Mouse (Mus musculus) ES-E14 (cell line): ENCODE data around the gene Adgre1. TPM values are rescaled to one million over a fixed set of nuclear protein-coding genes. Genes with fewer than 3 reads are reported as not detected.

Experiments
- DNase-seq: peaks from one replicate; pipeline ENCODE4 v3.0.0-alpha.2; 2013; ENCODE audit warnings: low read depth, low spot score
- H3K27ac ChIP-seq: 2 replicates; pipeline ENCODE4 v1.5.1; 2012; ENCODE audit warnings: low read depth, mild to moderate bottlenecking, low read length, moderate library complexity, mixed read lengths; ENCODE audit not compliant: poor library complexity, insufficient read depth, severe bottlenecking
- H3K36me3 ChIP-seq: 2 replicates; pipeline ENCODE4 v1.6.1; 2012; ENCODE audit warnings: mild to moderate bottlenecking, low read length, moderate library complexity, mixed read lengths; ENCODE audit not compliant: control insufficient read depth, poor library complexity, insufficient read depth, severe bottlenecking
- H3K4me1 ChIP-seq, 2 experiments: fragments of 150-350 bp in 1 of 2; sonication (generic) in 1 of 2; 2 replicates each; pipeline ENCODE4 v1.6.1; 2012; ENCODE audit warnings: low read length in 2 of 2, mild to moderate bottlenecking in 1 of 2, mixed read lengths in 1 of 2; ENCODE audit not compliant: control insufficient read depth in 2 of 2, insufficient read depth in 2 of 2, poor library complexity in 1 of 2
- H3K4me3 ChIP-seq, 2 experiments: fragments of 150-350 bp in 1 of 2; sonication (generic) in 1 of 2; 2 replicates each; pipeline ENCODE4 v1.5.1; 2012; ENCODE audit warnings: low read length in 2 of 2, low read depth in 1 of 2, mild to moderate bottlenecking in 1 of 2, mixed read lengths in 1 of 2; ENCODE audit not compliant: insufficient read depth in 1 of 2, poor library complexity in 1 of 2, severe bottlenecking in 1 of 2
- H3K9ac ChIP-seq: 2 replicates; pipeline ENCODE4 v1.6.1; 2012; ENCODE audit warnings: low read depth, mild to moderate bottlenecking, low read length, mixed read lengths; ENCODE audit not compliant: poor library complexity, insufficient read depth, severe bottlenecking
- H3K9me3 ChIP-seq: fragments of 150-350 bp; sonication (generic); 2 replicates; pipeline ENCODE4 v1.6.1; 2012; ENCODE audit warnings: low read depth, mild to moderate bottlenecking, low read length; ENCODE audit not compliant: control insufficient read depth, insufficient read depth
- CHD2 ChIP-seq: IDR thresholded peaks from 2 replicates; pipeline ENCODE4 v1.6.1; 2014; ENCODE audit warnings: mild to moderate bottlenecking, low read depth, low read length, inconsistent platforms
- HCFC1 ChIP-seq: IDR thresholded peaks from 2 replicates; pipeline ENCODE4 v1.6.1; 2012; ENCODE audit warnings: low read length, inconsistent platforms, borderline replicate concordance; ENCODE audit not compliant: insufficient read depth
- MAFK ChIP-seq: IDR thresholded peaks from 2 replicates; pipeline ENCODE4 v1.6.1; 2014; ENCODE audit warnings: mild to moderate bottlenecking, low read depth, low read length, inconsistent platforms; ENCODE audit not compliant: insufficient read depth
- ZC3H11A ChIP-seq: IDR thresholded peaks from 2 replicates; pipeline ENCODE4 v1.6.1; 2012; ENCODE audit warnings: low read depth, mild to moderate bottlenecking, inconsistent platforms, low read length, borderline replicate concordance
- ZNF384 ChIP-seq: IDR thresholded peaks from 2 replicates; pipeline ENCODE4 v1.6.1; 2012; ENCODE audit warnings: low read depth, low read length, inconsistent platforms
- in situ Hi-C, 2 experiments: fragments of 600-800 bp; cut with MboI; formaldehyde crosslinking; loops; one replicate each; pipeline ENCODE4 v1.15.1; 2025; ENCODE audit warnings: low sequenced_read_pairs in 2 of 2, inconsistent platforms in 1 of 2; ENCODE audit not compliant: unreplicated experiment in 2 of 2
- total RNA-seq: library from RNA; depleted of rRNA; stranded (reverse); fragments of 300-350 nt; gene quantifications from 2 replicates; pipeline ENCODE4 v1.2.3, GENCODE M21; 2012

The Adgre1 gene
- total RNA-seq, 1 experiment: 0.22 TPM

DNA sequence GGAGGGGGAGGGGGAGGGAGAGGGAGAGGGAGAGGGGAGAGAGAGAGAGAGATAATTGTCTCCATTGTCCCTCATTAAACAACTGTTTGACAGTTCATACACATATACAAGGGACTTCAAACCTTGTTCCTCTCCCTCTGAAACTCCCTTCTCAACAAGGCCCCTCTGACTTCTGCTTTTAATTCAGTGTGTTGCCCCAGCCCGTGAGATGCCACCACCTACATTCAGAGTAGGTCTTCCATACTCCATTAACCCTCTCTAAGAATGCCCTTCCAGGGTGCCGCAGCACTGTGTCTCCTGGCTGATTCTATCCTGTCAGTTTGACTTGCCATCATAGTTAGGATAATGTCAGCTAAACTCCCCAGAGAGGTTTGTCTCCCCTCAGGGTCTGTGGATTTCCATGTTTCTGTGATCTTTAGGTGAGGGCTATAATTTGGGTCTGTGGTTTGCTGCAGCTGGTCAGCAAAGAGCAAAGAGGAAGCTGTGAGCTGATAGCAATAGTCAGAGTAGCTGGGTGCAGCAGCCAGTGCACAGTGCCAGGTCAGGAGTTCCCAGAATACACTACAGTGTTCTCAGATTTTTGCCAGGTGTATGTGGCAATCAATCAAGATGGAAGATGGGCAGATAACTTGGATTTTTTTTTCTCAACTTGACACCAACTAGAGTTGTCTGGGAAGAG lies 14.3 kb upstream of the Adgre1 start:
- Histone ChIP-seq H3K36me3 (no peaks in the 10 kb centered on the region), H3K9me3 (no peaks in the 10 kb centered on the region), H3K4me1 (no peaks in the 10 kb centered on the region), H3K9ac (no peak overlapping the region), H3K4me3 (no peak overlapping the region), H3K27ac (no peak overlapping the region)
- DNase-seq: no peak
- in situ Hi-C loops: no loop called here
- TF ChIP-seq ZC3H11A (no peak), CHD2 (no peak), HCFC1 (no peak), ZNF384 (no peak), MAFK (no peak)

- in situ Hi-C loops: no loop called here
- Histone ChIP-seq H3K4me1 (no peaks in the 10 kb centered on the region), H3K36me3 (no peaks in the 10 kb centered on the region), H3K9me3 (no peaks in the 10 kb centered on the region), H3K27ac (no peak overlapping the region), H3K9ac (no peak overlapping the region), H3K4me3 (no peak overlapping the region)
- TF ChIP-seq ZC3H11A (no peak), CHD2 (no peak), MAFK (no peak), ZNF384 (no peak), HCFC1 (no peak)
- DNase-seq: no peak
These were observed 11.5 kb upstream of the Adgre1 start for GRCm38 (mm10) chr17:57347017-57347416.

GRCm38 (mm10) chr17:57347781-57348180 lies 10.7 kb upstream of the Adgre1 start:
- Histone ChIP-seq H3K9ac (no peak overlapping the region), H3K27ac (no peak overlapping the region), H3K4me1 (no peaks in the 10 kb centered on the region), H3K9me3 (no peaks in the 10 kb centered on the region), H3K4me3 (no peak overlapping the region), H3K36me3 (no peaks in the 10 kb centered on the region)
- in situ Hi-C loops: no loop called here
- no peak for DNase-seq
- TF ChIP-seq CHD2 (no peak), MAFK (no peak), HCFC1 (no peak), ZC3H11A (no peak), ZNF384 (no peak)

- H3K36me3 ChIP-seq: no peaks in the 10 kb centered on the region
- H3K4me3 ChIP-seq: no peak overlapping the region
- H3K9me3 ChIP-seq: no peaks in the 10 kb centered on the region
- no peak overlapping the region for H3K9ac ChIP-seq
- no peaks in the 10 kb centered on the region for H3K4me1 ChIP-seq
- no peak for DNase-seq
- H3K27ac ChIP-seq: no peak overlapping the region
- in situ Hi-C loops: no loop called here
- TF ChIP-seq HCFC1 (no peak), ZC3H11A (no peak), CHD2 (no peak), ZNF384 (no peak), MAFK (no peak)
These were observed 9.4 kb upstream of the Adgre1 start for GRCm38 (mm10) chr17:57349067-57349466.

DNA sequence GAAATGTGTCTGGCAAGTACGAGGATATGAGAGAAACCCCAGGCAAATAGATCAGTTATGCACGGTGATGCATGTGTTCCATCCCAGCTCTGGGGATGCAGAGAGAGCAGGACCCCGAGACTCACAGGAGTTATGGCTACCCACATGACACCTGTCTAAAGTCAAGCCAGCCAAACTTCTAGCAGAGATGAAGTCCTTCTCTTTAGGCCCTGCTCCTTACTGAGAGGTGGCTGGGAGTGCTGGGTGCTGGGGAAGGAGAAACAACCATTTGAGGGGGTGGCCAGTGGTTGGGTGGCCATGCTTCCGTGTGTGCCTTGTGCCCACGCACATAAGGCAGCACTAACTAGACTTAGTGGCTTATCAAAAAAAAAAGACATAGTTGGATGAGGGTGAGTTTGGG lies 8.3 kb upstream of the Adgre1 start:
- no peaks in the 10 kb centered on the region for H3K36me3 ChIP-seq
- H3K9ac ChIP-seq: no peak overlapping the region
- in situ Hi-C loops: no loop called here

More for the DNA sequence above, 8.3 kb upstream of the Adgre1 start:
- Histone ChIP-seq H3K27ac (no peak overlapping the region), H3K4me3 (no peak overlapping the region), H3K9me3 (no peaks in the 10 kb centered on the region), H3K4me1 (no peaks in the 10 kb centered on the region)
- no peak for DNase-seq
- no peak for TF ChIP-seq ZNF384
- no peak for TF ChIP-seq CHD2
- TF ChIP-seq MAFK: no peak
- TF ChIP-seq HCFC1: no peak
- TF ChIP-seq ZC3H11A: no peak
